Mouse (Mus musculus) CH12F3 (cell line): ENCODE results near the gene Shisa9.

ENCODE experiments used
- in situ Hi-C: fragments of 300-500 bp; cut with MboI; formaldehyde crosslinking; loops from 2 replicates; pipeline ENCODE4 v1.14.3; 2020; ENCODE audit warnings: low sequenced_read_pairs

Shisa9 gene

DNA sequence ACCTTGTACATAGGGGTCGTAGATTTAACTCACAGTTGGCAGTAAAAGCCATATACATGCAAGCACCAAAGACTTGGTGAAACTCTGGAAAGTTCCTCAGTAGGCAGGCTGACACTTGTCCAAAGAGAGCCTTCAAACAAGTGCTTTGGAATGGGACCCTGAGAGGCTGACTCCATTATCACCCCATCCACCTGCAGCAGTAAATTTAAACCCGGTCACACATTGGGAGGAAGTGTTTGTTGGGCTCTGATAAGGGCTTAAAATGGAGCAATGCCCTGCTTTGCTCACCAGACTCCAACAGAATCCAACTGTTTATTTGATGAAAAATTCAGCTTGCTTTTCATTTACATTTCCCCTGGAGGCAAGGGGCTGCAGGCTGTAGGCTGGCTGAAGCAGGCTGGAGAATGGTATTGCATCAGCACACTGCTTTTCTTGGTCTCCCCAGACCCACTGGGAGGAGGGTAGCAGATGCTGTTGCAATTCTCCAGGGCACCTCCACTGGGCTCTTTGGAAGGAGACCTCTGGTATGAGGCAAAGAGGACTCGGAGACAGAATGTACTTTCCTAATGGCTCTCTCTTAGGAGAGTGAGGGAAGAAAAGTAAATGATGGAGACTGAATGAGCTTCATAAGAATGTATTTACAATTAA is 323.5 kb downstream of the Shisa9 start:
- in situ Hi-C loops = no loop called here

- in situ Hi-C loops = no loop called here
These were observed 325.9 kb downstream of the Shisa9 start for GRCm38 (mm10) chr16:12309826-12310225.

DNA sequence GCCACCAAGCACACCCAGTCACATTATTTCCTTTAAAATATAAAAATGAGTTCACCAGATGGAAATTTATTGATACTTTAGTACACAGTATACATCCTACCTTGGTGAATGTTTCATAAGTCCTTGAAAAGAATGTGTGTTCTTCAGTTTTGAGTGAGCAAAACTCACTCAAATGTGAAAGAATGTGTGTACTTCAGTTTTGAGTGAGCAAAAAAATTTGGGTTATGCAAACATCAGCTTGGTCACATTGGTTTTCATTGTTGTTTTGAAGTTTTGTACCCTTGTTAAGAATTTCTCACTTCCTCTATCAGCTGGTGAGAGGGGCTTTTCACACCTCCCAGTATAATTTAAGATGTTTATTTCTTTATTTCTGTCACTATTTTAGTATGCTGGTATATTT is 331.7 kb downstream of the Shisa9 start:
- in situ Hi-C loops = no loop called here
